Mouse (Mus musculus): ENCODE data around the gene Runx2.

- TF ChIP-seq CTCF (IDR thresholded peaks at IDR 0.05; ENCODE audit: control insufficient read depth, insufficient read depth, low read length) = no peak
- TF ChIP-seq POLR2A (IDR thresholded peaks at IDR 0.05; ENCODE audit: borderline replicate concordance, control insufficient read depth, low read depth, low read length) = no peak
These were observed 205.2 kb downstream of the Runx2 start for GRCm38 (mm10) chr17:44609356-44609755.
